Mouse (Mus musculus) kidney, adult 10 weeks (tissue): ENCODE results near the gene Tek. TPM values are rescaled to one million over a fixed set of nuclear protein-coding genes. Genes with fewer than 3 reads are reported as not detected.

Source experiments
- polyA plus RNA-seq: library from polyadenylated mRNA; stranded (reverse); fragments of 350-450 nt; fragmentation: Illumina TruSeq; extraction: RNeasy Lipid Tissue Mini Kit (QIAGEN cat#74804); gene quantifications from one replicate; pipeline ENCODE4 v1.2.3, GENCODE M21; 2014; ENCODE audit warnings: low read depth, low replicate concordance

The Tek gene
- 36.5 TPM for polyA plus RNA-seq

GRCm38 (mm10) chr4:94738838-94739731, at the start of gene Tek:
Gene Tek, plus strand, starts transcription at chr4:94739289.

Other genes starting within 250 kb of the Tek start
- gene Gm10306, start 182.7 kb upstream of the Tek start, polyA plus RNA-seq = not detected
- gene Caap1, start 182.5 kb upstream of the Tek start, polyA plus RNA-seq = 21.5 TPM
- gene Plaa, start 136.0 kb upstream of the Tek start, polyA plus RNA-seq = 147 TPM
- 60.7 TPM for gene Ift74, start 124.8 kb upstream of the Tek start, polyA plus RNA-seq
- 825 TPM for gene Lrrc19, start 89.1 kb upstream of the Tek start, polyA plus RNA-seq
- not detected for gene Eqtn, start 189.6 kb downstream of the Tek start, polyA plus RNA-seq
- 26.2 TPM for gene Mysm1, start 239.8 kb downstream of the Tek start, polyA plus RNA-seq